Mouse (Mus musculus) CH12.LX (cell line): Measurements from ENCODE around the gene 1810062G17Rik.

Source experiments
- BHLHE40 ChIP-seq: IDR thresholded peaks from 2 replicates; pipeline ENCODE4 v1.6.1; 2011; ENCODE audit warnings: mild to moderate bottlenecking, low read depth, low read length, improper control_type of control experiment
- CHD1 ChIP-seq: IDR thresholded peaks from 2 replicates; pipeline ENCODE4 v1.6.1; 2012; ENCODE audit warnings: low read depth, low read length, improper control_type of control experiment, inconsistent platforms
- CTCF ChIP-seq, 2 experiments: IDR thresholded peaks in 1 of 2; conservative IDR thresholded peaks in 1 of 2; 2 replicates each; pipeline ENCODE4 v1.5.1; 2011 to 2012; ENCODE audit warnings: low read depth in 2 of 2, low read length in 2 of 2, improper control_type of control experiment in 1 of 2, inconsistent platforms in 1 of 2, mild to moderate bottlenecking in 1 of 2, moderate library complexity in 1 of 2
- ELF1 ChIP-seq: IDR thresholded peaks from 2 replicates; pipeline ENCODE4 v1.6.1; 2014; ENCODE audit warnings: low read depth, mild to moderate bottlenecking, inconsistent platforms, low read length, improper control_type of control experiment
- KAT2A ChIP-seq: IDR thresholded peaks from 2 replicates; pipeline ENCODE4 v1.6.1; 2012; ENCODE audit warnings: low read length, improper control_type of control experiment, inconsistent platforms; ENCODE audit not compliant: insufficient replicate concordance
- MAFK ChIP-seq: IDR thresholded peaks from 2 replicates; pipeline ENCODE4 v1.6.1; 2011; ENCODE audit warnings: low read length, improper control_type of control experiment; ENCODE audit not compliant: insufficient replicate concordance
- MAX ChIP-seq: IDR thresholded peaks from 2 replicates; pipeline ENCODE4 v1.6.1; 2011; ENCODE audit warnings: low read length, improper control_type of control experiment
- POLR2A ChIP-seq: IDR thresholded peaks from 2 replicates; pipeline ENCODE4 v1.6.1; 2011; ENCODE audit warnings: low read depth, mild to moderate bottlenecking, improper control_type of control experiment, low read length
- POLR2AphosphoS2 ChIP-seq: IDR thresholded peaks from 2 replicates; pipeline ENCODE4 v1.6.1; 2011; ENCODE audit warnings: low read depth, low read length, improper control_type of control experiment
- RCOR1 ChIP-seq: conservative IDR thresholded peaks from 2 replicates; pipeline ENCODE4 v1.6.1; 2012; ENCODE audit warnings: low read depth, mild to moderate bottlenecking, inconsistent platforms, low read length, improper control_type of control experiment
- TBP ChIP-seq: conservative IDR thresholded peaks from 2 replicates; pipeline ENCODE4 v1.6.1; 2011; ENCODE audit warnings: low read depth, low read length, improper control_type of control experiment
- USF1 ChIP-seq: IDR thresholded peaks from 2 replicates; pipeline ENCODE4 v1.6.1; 2014; ENCODE audit warnings: low read depth, mild to moderate bottlenecking, inconsistent platforms, low read length, improper control_type of control experiment

- TF ChIP-seq MAFK: no peak
- TF ChIP-seq MAX: no peak
- TF ChIP-seq CHD1: no peak
- no peak for TF ChIP-seq TBP
- no peak for TF ChIP-seq POLR2A
- TF ChIP-seq ELF1: no peak
- no peak for TF ChIP-seq CTCF (conservative IDR thresholded peaks at IDR 0.05 in 1 of 2, IDR thresholded peaks at IDR 0.05 in 1 of 2; ENCODE audit: low read depth in 2 of 2, low read length in 2 of 2)
- no peak for TF ChIP-seq POLR2AphosphoS2
- TF ChIP-seq RCOR1: no peak
- TF ChIP-seq BHLHE40: no peak
- no peak for TF ChIP-seq USF1
- no peak for TF ChIP-seq KAT2A
Observed at GRCm38 (mm10) chr3:36505809-36506735, 30.3 kb downstream of the 1810062G17Rik start.
